Mouse (Mus musculus): ENCODE measurements around the gene Glyatl3. TPM values are rescaled to one million over a fixed set of nuclear protein-coding genes. Genes with fewer than 3 reads are reported as not detected.

The Glyatl3 gene
- total RNA-seq, 4 experiments from 2014 or later = not detected

- DNase-seq (ENCODE audit: low spot score) = no peak
These were observed 45.0 kb downstream of the Glyatl3 start for GRCm38 (mm10) chr17:40868952-40869747.

DNA sequence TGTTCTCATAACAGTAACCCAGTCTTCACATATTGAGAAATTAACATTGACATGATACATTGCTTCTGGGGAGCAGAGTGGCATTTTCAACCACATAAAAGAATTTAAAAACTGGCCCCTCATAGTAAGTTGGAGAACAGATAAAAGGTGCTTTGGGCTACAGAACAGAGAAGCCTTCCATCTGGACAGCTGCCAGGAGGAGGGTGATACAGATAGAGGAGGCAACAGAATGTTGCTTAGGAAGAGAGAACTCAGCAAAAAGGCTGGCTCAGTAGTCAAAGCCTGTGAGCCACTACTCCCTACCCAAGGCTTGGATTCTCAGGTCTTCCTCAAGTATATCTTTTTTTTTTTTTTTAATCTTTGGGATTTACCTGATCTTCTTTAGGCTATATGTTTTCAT is 59.1 kb downstream of the Glyatl3 start:
- no peak for DNase-seq (ENCODE audit: low spot score)

Other genes with a start within 250 kb of the Glyatl3 start
- gene Esp1, start 187.2 kb downstream of the Glyatl3 start, total RNA-seq (2022) = not detected
- not detected for gene Crisp2, start 107.3 kb downstream of the Glyatl3 start, total RNA-seq (2022)
- under 1 TPM in 1 of 4 experiments, not detected in 3; 0.23 TPM for gene Rhag, start 103.2 kb downstream of the Glyatl3 start, total RNA-seq (2022)
- gene 9130008F23Rik, start 33.8 kb downstream of the Glyatl3 start, total RNA-seq (2022) = under 1 TPM in 3 of 4 experiments, not detected in 1; 0.25 to 0.84 (median 0.41) TPM
- gene Mut, start 20.3 kb upstream of the Glyatl3 start, total RNA-seq (2022) = 100 to 1,000 TPM; 171 to 198 (median 185) TPM
- gene Cenpq, start 20.7 kb upstream of the Glyatl3 start, total RNA-seq (2022) = 1 to 10 TPM; 5.2 to 7.0 (median 6.3) TPM

All from heart, adult 8-10 months (tissue).